Mouse (Mus musculus): ENCODE measurements at regions not wholly inside any gene's neighbourhood (a gene's known extent, or its start where the extent isn't known, plus 50 kb on each side); places are given as distances from the start of the nearest gene placed in this dataset.

DNA sequence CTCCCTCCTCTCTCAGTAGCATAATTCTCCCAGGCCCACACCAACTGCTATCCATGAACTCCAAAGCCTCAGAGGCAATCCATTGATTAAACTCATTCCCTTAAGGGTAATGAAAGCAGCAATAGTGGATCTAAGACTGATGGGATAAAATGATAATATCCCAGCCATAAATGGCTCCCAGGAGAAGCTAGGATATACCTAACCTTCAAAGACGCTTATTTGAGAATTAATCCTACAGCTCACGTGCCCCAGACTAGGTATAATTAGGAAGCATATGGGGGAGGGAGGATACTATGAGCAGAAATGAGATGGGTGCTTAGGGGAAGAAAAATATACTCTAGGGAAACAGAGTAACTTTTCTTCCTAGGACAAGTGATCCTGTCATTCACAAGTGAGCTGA, 52.8 kb upstream of the Rnf32 start:
- DNase-seq (ENCODE audit: low spot score), result no peak

DNA sequence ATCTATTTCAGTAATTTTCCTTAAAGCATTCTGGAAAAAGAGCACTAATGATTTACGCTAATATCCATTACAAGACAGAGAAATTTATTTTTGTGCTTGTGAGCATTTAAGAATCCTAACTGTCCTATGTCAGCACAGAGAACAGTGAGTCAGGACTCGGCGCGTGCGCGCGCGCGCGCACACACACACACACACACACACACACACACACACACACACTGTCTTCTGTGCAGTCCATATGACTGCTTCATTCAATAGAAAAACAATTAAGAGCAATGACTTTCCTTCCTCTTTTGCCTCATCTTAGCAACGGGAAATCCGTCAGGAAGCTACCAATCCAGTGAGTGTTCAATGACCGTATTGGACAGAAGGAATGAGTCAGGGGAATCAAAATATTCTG, 53.3 kb upstream of the Rnf32 start:
- DNase-seq (ENCODE audit: low spot score), result no peak

DNA sequence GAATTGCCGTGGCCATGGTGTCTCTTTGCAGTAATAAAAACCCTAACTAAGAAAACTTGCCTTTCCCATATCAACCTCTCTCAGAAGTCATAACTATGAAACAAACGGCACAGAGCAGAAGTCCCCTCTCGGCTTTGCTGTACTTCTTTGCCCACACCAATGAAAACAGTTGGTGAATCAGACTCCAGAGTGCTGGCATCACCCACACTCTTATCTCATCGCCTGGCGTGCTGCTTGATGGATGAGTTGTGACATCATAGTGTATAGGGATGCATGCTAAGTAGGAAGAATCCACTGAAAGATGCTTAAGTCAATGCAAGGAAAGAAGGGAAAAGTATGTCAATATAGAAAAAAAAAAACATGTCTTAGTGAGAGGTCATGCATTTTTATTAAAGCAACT, 58.3 kb upstream of the Rnf32 start:
- DNase-seq (ENCODE audit: low spot score), result no peak

DNA sequence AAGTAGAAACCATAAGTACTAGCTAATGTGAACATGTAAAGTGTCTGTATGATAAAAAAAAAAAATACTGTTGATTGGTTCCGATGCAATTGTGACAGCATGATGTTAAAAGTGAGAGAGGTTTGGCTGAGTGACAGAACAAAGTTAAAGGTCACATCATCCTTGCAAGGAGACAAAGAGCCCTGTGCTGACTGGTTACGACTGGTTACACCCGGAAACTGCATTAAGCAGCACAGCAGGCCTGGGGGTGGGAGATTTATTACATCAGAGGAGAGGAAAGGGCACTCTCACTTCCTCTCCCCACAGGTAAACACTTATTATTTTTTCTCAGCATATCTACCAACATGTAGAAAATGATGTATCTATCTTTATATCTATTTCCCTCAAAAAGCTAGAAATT, 63.5 kb upstream of the Rnf32 start:
- DNase-seq (ENCODE audit: low spot score), result peak; percentile 2

DNA sequence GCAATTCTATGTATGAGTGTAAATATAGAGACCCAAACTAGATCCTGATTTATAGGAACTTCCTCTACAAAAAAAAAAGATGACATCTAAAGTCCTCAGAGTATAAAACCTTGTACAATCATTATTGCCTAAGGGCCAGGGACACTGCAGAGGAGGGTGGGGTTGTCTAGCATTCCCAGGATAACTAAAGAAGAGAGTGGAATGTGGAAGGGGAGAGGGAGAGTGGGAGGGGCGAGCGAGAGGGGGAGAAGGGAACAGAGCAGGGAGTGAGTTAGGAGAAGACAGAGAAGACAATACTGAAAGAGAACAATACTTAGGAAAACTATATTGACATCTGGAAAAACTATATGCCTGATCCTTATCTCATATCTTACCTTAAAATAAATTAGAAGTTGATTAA, 64.0 kb upstream of the Rnf32 start:
- DNase-seq (ENCODE audit: low spot score), result no peak

DNA sequence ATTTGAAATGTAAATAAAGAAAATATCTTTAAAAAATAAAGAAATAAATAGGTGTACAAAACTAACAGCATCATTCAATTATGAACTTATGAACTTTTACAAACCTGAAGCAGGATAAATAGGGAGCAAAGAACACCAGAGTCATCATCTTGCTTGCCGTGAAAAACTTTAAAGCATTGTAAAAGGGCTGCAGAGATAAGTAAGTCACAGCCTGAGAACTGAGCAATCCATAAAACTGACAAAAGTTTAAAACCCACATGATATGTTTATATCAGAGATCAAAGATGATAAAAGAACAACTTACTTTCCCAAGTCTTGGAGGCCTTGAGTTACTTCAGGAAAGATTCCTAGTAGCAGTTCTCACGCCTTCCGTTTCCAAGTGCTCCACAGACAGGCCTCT, 66.1 kb upstream of the Rnf32 start:
- DNase-seq (ENCODE audit: low spot score), result no peak

DNA sequence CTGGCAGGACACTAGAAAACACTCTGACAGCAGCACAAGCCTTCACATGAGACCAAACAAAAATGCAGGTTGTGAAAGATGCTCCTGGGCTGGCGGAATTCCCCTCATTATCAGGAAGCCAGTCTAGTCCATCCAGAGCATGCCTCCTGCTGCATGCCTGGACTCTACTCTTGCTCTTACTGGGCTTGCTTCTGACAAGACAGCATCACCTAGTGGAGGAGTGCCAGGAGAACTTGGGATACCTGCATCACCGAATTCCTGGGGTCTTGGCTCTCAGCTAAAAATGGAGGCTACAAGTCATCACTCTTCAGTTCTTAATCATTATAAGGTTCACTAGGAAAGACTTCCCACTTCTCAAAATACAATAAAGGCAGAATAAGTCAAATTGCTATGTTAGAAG, 78.8 kb upstream of the Rnf32 start:
- DNase-seq (ENCODE audit: low spot score), result no peak

DNA sequence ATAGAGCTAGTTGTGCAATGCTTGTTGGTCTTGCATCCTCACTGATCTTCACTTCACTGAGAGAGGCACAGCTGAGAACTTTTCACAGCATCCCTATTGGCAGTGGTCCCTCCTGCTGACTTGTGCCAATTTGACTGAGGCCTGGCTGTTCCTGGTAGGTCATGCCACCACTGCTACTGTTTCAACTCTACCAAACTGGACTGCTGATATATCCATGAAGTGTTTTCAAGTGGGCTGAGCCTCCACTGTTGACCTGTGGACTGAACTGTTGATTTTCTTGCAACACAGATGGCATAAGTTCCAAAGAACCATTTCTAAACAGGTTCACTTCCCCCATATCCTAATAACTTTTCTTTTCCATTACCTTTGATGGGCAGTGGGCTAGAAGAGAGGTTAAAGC, 83.3 kb upstream of the Rnf32 start:
- DNase-seq (ENCODE audit: low spot score), result no peak

DNA sequence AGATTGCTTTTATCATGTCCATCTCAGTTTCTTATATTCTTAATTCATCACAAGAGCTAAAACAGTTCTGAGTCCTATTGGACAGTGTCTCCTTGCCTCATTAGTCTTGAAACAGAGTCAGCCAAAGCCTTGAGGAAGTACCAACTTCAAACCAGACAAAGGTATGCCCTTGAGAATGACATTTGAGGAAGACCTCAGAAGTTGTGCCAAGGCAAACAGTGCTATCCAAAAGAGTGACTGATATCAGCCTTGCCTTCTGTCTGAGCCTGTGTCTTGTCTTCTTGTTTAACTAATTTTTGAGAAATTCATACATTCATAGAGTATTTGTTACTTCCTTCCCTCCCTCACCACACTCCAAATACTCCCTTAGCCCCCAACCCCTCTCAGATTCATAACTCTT, 88.5 kb upstream of the Rnf32 start:
- no peak for DNase-seq (ENCODE audit: low spot score)

DNA sequence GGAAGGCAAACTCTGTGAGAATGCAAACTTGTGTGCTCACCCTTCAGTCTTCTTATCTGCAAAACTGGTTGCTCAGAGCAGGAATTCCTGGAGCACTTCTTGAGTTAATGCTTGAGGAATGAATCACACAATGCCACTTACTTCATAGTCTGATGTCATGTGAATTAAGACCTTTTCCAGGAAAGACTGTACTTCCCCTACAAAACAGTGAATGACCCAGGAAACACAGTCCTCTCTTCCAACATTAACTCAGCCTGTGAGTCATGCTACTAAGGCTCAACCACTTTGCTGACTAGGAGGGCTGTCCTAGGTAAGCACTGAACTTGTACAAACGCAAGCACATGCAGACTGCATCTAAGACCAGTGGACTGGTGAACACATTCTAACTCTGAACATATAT, 112.5 kb upstream of the Rnf32 start:
- DNase-seq (ENCODE audit: low spot score), result no peak

DNA sequence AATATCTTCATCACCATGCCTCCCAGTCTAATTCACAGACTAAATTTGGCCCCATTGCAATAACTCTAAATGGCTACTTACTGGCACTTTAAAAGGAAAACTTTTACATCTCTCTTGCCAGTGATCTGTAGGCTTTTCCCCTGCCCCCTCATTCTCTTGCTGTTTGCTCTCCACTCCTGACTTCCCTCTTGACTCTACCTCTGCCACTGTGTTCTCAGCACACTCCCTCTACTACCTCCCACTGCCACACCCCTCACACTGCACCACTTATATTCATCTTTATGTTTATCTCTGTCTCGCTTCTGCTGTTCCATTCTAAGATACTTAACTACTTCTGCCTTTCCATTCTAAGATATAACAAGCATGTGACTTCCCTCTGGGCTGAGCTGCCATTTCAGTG, 141.4 kb upstream of the Rnf32 start:
- DNase-seq (ENCODE audit: low spot score), result no peak

DNA sequence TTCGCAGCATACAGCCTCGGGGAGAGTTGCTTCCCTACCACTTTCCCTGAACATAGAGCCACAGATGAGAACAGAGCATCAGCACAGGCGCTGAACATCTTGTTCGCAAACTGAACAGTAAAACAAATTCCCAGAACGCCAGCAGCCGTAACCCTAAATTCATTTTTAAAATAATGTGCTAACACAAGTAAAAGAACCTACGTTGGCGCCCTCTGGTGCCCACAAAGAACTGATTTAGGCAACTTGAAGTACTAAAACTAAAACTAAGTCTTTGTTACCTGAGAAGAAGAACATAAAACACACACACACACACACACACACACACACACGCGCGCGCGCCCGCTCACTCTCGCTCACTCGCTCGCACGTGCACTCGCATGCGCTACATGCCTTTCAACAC, 159.2 kb upstream of the Rnf32 start:
- peak; percentile 8 for DNase-seq (ENCODE audit: low spot score)

DNA sequence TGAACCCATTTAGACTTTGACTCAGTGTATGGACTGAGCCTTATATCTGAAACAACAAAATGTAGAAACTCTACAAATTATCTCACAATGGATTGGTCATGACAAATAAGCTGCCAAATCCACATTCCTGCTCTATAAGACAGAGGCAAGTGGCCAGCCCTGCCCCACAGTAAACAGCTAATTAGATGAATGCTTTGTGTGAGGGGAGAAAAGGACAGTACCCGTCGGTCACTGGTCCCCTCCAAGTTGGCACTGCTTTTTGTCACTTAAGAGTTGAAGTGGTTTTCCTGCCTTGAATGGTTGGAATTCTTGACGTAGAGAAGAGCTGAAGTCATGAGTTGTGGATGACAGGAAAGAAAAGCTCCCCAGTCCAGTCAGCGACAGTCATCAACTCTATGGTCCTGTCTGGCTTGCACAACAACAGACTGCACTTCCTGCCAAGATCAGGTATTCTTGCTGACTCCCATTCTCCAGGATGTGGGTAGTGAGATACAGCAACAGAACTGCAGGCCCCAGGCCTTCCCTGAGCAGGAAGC, 162.3 kb upstream of the Rnf32 start:
- no peak for DNase-seq (ENCODE audit: low spot score)

DNA sequence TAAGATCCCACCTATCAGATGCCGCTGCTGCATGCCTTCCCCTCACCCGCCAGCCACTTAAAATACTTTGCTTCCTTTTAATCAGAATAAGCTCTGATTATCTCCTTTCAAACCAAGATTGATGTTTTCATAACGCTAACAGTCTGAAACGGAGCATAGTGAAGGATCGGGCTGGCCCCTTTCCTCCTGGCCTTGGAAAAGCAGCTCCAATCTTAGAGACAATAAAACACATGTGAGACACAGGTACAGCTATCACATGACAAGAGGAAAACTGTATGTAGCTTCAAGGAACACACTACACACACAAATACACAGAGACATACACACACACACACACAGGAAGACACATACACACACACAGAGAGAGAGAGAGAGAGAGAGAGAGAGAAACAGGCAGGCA, 165.3 kb upstream of the Rnf32 start:
- no peak for DNase-seq (ENCODE audit: low spot score)

DNA sequence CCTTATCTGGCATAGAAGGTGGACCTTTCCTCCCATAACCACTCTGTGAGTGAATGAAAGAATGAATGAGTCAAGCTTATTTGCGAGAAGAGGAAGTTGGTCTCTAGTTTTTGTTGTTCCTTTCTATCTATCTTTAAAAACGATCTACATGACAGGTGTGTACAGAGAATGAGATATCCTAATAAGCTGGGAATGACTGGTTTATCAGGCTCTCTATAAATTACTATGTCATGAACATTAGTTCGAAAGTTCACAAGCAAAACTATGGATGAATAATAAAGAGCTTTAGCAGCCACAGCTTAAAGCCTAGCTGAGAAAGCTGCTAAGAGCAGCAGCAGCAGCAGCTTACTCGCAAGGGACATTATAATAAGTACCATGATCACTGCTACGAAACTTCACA, 165.8 kb upstream of the Rnf32 start:
- DNase-seq (ENCODE audit: low spot score), result no peak

DNA sequence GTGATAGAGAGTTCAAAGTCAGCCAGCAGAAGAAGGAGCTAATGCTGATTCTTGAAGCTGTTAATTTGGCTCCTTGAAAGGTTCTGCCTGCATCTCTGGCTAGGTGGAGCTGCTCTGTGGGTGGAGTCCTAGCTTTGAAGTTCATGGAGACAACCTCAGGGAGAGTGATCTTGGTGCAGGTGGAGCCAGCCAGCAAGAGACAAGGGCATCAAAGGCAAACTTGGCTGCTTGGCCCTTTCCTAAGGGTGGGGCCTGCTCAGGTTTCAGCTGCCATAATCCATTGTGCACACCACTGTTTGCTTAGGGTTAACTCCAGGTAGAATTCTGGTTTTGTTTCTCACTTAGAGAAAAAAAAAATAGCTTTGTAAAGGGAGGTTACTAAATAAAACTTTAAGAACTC, 170.7 kb upstream of the Rnf32 start:
- DNase-seq (ENCODE audit: low spot score), result no peak

DNA sequence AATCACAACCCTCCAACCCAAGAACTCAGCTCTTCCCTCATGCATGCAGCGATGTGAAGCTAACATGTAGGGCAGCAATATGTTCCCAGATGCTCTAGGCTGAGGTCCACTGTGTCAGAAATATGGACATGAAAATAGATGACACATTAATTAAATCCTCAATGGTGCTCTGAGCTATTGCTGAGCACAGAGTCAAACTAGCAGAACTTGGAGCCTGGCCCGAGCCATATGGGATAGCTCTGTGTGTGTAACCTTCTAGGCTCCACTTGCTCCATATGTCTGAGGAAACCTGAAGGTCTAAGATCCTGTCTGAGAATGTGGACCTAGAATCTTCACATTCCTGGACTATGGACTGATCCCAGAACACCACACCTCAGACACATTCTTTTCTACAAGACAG, 203.0 kb upstream of the Rnf32 start:
- DNase-seq (ENCODE audit: low spot score), result no peak

DNA sequence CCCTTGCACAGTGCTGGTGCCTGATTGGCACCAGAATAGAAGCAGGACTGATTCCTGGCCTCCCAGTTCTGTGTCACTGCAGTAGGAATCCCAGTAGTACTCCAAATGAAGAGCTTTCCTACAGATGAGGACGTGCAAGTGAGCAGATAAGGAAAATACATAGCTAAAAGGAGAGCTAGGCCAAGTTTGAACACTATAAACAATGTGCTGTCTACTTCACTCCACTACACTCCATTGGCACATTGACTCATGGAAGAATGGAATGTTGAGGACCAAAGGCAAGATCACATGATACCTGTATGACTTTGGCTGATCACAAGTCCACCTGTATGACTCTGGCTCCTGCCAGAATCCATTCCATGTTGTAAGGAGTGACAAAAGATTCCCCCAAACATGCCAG, 215.9 kb upstream of the Rnf32 start:
- DNase-seq (ENCODE audit: low spot score), result no peak

DNA sequence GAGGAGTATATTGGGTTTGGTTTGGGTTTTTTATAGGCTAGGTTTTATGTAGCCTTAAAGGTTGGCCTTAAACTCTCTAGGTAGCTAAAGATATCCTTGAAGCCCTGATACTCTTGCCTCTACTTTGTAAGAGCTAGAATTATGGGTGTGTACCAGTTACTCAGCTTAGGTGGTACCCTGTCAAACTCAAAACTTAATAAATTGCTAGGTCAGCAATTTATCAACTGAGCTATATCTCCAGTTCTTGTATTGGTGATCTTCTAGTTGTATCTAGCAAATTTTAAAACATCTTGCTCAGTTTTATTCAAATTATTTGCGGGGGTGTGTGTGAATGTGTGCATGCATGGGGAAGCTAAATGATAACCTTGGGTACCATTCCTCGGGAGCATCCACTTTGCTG, 225.4 kb upstream of the Rnf32 start:
- DNase-seq (ENCODE audit: low spot score), result no peak

DNA sequence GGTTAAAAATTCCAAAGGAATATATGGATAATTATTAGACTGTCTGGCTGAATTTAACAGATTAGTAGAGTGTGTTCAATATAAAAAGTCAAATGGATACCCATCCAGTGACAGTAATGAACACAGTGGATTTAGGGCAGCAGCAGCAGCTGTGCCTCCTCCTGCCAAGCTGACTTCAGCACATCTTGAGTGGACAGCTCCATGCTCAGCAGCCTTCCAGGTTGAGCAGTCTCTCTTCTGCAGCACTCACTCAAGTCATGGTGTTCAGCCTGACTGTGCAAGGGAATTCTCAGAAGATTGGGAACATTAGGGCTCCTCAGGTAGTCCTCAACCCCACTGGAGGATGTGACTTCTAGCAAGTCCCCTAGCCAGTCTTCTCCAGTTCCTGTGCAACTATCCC, 240.8 kb upstream of the Rnf32 start:
- DNase-seq (ENCODE audit: low spot score), result no peak

DNA sequence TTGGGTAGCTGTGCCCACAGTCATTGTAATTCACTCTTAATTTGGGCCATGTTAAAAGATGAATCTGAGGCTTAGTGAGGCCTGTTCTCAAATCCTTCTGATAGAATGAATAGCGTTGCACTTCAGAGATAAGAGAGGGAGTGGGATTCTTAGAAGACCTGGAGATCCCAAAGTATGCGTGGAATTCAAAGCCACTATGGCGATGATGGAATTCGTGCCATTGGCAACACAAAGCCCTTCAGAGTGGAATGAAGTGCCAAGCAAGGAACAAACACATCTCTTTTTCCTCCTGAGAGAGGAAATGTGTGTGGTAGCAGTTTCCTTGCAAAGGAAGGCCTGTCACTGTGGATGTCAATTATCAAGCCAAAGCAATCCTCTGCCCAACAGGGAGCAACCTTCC, 248.3 kb upstream of the Rnf32 start:
- DNase-seq (ENCODE audit: low spot score), result no peak

DNA sequence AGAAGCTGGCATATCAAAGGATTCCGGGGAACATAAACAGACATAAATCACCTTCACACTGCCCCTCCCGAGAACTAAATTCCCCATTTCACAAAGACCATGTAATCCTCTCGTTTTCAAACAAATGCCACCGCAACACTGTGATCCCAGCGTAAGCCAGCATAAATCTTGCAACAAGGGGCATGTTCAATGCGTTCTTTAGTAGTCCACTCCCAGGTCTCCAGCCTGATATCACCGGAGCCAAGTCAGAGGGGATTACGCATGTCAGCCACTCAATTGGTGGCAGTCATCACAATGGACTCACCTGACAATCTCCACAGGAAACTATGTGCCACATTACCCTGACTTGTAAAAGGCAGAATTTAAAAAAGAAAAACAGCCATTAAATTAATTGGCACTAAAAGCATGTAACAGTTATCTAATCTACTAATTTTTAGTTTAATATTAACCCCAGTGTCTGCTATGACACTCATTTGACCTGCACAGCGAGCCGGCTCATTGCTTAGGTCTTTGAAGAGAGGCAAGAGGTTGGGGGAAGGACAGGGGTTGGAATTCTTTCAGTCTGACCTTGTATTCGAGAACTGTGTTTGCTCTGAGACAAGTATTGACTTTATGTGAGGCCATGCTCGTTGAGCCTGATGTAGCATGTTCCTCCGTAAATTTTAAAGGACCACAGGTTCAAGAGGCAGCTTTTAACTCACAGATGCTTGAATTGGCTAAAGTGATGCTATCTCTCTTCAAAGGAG, 252.0 kb upstream of the Rnf32 start:
- DNase-seq (ENCODE audit: low spot score), result no peak

DNA sequence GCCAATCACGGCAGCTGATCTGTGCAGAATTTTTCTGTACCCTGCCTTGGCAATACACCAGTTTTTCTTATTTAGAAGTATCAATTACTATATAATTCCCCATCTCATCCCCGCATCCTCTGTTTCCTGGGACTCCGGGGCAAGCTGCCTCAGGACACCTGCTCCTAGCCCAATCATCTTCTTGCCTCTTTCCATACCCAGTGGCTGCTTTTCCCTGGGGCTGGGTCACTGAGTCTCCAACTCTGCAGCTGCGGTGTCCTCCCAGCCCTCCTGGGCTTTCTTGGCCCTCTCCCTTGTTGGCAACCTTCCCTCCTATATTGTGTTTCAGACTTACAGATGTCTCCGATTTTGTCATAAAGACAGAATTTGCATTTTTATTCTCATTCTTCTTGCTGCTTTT, 254.8 kb upstream of the Rnf32 start:
- DNase-seq (ENCODE audit: low spot score), result no peak

DNA sequence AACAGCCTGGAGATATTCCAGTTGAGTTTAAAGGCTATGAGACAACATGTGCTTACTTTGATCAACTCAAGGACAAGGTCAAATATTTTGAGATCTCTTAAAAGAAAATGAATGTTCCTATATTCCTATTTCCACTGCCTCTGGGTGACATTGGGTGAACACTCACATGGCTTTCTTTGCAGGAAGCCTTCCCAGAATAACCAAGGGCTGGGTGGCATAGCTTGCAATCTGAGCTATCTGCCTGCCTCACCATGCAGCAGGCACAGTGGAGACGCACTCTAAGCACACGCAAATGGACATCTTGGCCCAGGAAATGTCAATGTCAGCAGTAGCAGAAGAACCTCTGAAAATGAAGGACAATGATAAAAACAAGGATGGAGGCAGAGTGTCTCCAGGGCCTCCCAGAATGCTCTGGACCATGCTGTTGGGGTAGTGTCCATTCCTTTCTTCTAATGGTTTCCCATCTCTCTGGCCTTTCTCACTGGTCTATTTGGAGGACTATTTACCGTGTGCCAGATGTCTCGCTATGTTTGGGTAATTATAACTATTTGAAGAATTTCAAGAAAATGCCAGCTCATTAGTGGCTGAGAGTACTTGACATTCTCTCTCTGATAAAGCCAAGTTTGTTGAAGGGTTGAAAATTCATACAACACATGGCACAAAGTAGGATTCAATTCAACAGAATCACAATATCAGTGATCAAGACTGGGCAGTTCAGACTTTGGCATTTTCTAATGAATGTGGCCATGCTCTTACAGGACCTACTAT, 276.3 kb upstream of the Rnf32 start:
- DNase-seq (ENCODE audit: low spot score), result no peak
